Mouse (Mus musculus) thymus, postnatal 10 days (tissue): ENCODE results near the gene Phtf2.

Source experiments
- DNase-seq, 2 experiments: peaks; one replicate each; pipeline ENCODE4 v3.0.0; 2021; ENCODE audit warnings: low spot score in 2 of 2

Gene Phtf2

GRCm38 (mm10) chr5:20881915-20882800 is at the start of gene Phtf2, which contains the start of gene Tmem60:
Gene Phtf2 (minus strand): TSS chr5:20882124.
Gene Tmem60 (plus strand): TSS chr5:20882191.
- DNase-seq, result peak; percentile 98 to 99

GRCm38 (mm10) chr5:20931300-20931699 is 49.4 kb upstream of the Phtf2 start:
- no peak for DNase-seq

- no peak for DNase-seq
Measured at GRCm38 (mm10) chr5:20930430-20930829, 48.5 kb upstream of the Phtf2 start.

- no peak for DNase-seq
Measured at GRCm38 (mm10) chr5:20929669-20930151, 47.8 kb upstream of the Phtf2 start.

- DNase-seq, result no peak
Measured at GRCm38 (mm10) chr5:20925451-20925850, 43.5 kb upstream of the Phtf2 start.

- no peak for DNase-seq
Measured at GRCm38 (mm10) chr5:20924608-20925007, 42.7 kb upstream of the Phtf2 start.

GRCm38 (mm10) chr5:20919566-20919965 is 37.6 kb upstream of the Phtf2 start:
- no peak for DNase-seq

- DNase-seq, result no peak
Measured at GRCm38 (mm10) chr5:20918967-20919366, 37.0 kb upstream of the Phtf2 start.

- DNase-seq, result peak; percentile 32 to 74
Measured at GRCm38 (mm10) chr5:20913372-20914275, 31.7 kb upstream of the Phtf2 start.

GRCm38 (mm10) chr5:20911741-20912140 is 29.8 kb upstream of the Phtf2 start:
- peak in 1 of 2 experiments; percentile 35 for DNase-seq

- DNase-seq, result no peak
Measured at GRCm38 (mm10) chr5:20906191-20906590, 24.3 kb upstream of the Phtf2 start.

- DNase-seq, result no peak
Measured at GRCm38 (mm10) chr5:20905437-20905836, 23.5 kb upstream of the Phtf2 start.

GRCm38 (mm10) chr5:20904647-20905046 is 22.7 kb upstream of the Phtf2 start:
- DNase-seq, result no peak

- DNase-seq, result no peak
Measured at GRCm38 (mm10) chr5:20897446-20898167, 15.7 kb upstream of the Phtf2 start.

- DNase-seq, result no peak
Measured at GRCm38 (mm10) chr5:20884036-20884620, 2.2 kb upstream of the Phtf2 start.

- DNase-seq, result peak; percentile 48 to 52
Measured at GRCm38 (mm10) chr5:20880797-20881775, 838 bp downstream of the Phtf2 start.

- DNase-seq, result no peak
Measured at GRCm38 (mm10) chr5:20880386-20880785, 1.5 kb downstream of the Phtf2 start.

- no peak for DNase-seq
Measured at GRCm38 (mm10) chr5:20876934-20877426, 4.9 kb downstream of the Phtf2 start.

- DNase-seq, result no peak
Measured at GRCm38 (mm10) chr5:20873146-20873545, 8.8 kb downstream of the Phtf2 start.
